Mouse (Mus musculus): ENCODE results near the gene Naa25. TPM values are rescaled to one million over a fixed set of nuclear protein-coding genes. Genes with fewer than 3 reads are reported as not detected.

The Naa25 gene
- polyA plus RNA-seq, 1 experiment, result 27.7 TPM

DNA sequence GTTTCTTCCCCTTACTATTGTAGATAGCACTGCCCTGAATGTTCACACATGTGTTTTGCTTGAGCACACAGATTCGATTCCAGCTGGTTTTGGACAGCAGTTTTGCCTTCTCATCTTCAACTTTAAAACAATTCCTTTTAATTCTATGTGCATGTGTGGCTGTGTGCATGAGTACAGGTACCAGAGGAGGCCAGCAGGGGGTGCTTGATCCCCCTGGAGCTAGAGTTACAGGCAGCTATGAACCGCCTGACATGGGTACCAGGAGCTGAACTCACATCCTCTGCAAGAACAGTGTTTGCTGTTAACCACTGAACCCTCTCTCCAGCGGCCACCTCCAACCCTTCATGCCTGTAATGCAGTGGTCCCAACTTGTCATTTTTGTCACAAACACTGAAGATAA is 50.7 kb downstream of the Naa25 start:
- Histone ChIP-seq H3K27me3 (ENCODE audit: control insufficient read depth, insufficient read depth, low read length) (no peaks in the 10 kb centered on the region), H3K27ac (ENCODE audit: control insufficient read depth, insufficient read depth, low read depth, low read length) (no peak overlapping the region), H3K4me1 (ENCODE audit: control insufficient read depth, insufficient read depth, low read length) (peaks cover 4% of the 10 kb centered on the region), H3K4me3 (ENCODE audit: control insufficient read depth, low read depth, low read length) (no peak overlapping the region), H3K36me3 (ENCODE audit: control insufficient read depth, insufficient read depth, low read length) (no peaks in the 10 kb centered on the region; the same call in 1 of the 2 replicates)
- TF ChIP-seq CTCF (IDR thresholded peaks at IDR 0.05; ENCODE audit: control insufficient read depth, insufficient read depth, insufficient replicate concordance, low read depth, low read length) (no peak), POLR2A (IDR thresholded peaks at IDR 0.05; ENCODE audit: control insufficient read depth, low read depth, low read length) (no peak)

DNA sequence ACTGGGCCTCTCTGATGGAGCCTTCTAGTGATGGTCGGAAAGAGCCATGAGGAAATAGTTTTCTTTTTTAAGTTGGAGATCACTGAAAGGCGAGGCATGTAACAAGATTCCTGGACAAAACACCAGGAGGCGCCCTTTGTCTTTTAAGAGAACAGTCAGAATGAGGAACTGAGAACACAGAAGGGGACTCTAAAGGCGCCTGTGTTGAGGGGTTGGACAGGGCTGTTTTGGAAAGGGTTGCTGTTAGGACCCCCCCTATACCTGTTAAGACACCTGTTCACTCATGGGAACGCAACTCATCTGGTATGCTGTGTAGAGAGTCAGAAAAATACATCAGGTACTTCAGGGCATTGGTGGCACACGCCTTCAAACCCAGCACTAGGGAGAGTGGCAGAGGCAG is 52.2 kb downstream of the Naa25 start:
- Histone ChIP-seq H3K27me3 (ENCODE audit: control insufficient read depth, insufficient read depth, low read length) (no peaks in the 10 kb centered on the region), H3K36me3 (ENCODE audit: control insufficient read depth, insufficient read depth, low read length) (no peaks in the 10 kb centered on the region), H3K4me3 (ENCODE audit: control insufficient read depth, low read depth, low read length) (no peak overlapping the region), H3K27ac (ENCODE audit: control insufficient read depth, insufficient read depth, low read depth, low read length) (no peak overlapping the region), H3K4me1 (ENCODE audit: control insufficient read depth, insufficient read depth, low read length) (peaks cover 9% of the 10 kb centered on the region)
- no peak for TF ChIP-seq POLR2A (IDR thresholded peaks at IDR 0.05; ENCODE audit: control insufficient read depth, low read depth, low read length)
- TF ChIP-seq CTCF (IDR thresholded peaks at IDR 0.05; ENCODE audit: control insufficient read depth, insufficient read depth, insufficient replicate concordance, low read depth, low read length), result no peak

DNA sequence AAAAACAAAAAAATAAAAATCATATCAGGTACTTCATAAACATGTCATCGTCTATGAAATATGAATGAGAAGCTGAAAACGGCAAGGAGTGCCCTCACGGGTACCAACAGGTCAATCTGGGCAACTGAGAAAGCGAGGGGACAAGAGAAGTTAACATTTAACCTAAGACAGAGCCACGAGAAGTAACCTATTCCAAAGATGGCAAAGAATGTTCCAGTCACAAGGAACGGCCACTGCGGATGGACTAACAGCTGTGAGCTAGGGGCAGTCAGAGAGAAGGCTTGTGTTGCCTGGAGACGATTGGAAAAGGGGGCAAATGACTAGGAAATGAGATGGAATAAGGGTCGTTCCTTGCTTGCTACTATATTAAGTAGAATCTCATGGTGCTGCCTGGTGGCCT is 52.7 kb downstream of the Naa25 start:
- peaks cover 9% of the 10 kb centered on the region for H3K4me1 ChIP-seq (ENCODE audit: control insufficient read depth, insufficient read depth, low read length)
- H3K27me3 ChIP-seq (ENCODE audit: control insufficient read depth, insufficient read depth, low read length), result no peaks in the 10 kb centered on the region
- H3K4me3 ChIP-seq (ENCODE audit: control insufficient read depth, low read depth, low read length), result peak overlapping the region; percentile 54
- no peaks in the 10 kb centered on the region for H3K36me3 ChIP-seq (ENCODE audit: control insufficient read depth, insufficient read depth, low read length)
- no peak overlapping the region; the same call in 1 of the 2 replicates for H3K27ac ChIP-seq (ENCODE audit: control insufficient read depth, insufficient read depth, low read depth, low read length)
- TF ChIP-seq POLR2A (IDR thresholded peaks at IDR 0.05; ENCODE audit: control insufficient read depth, low read depth, low read length) (no peak), CTCF (IDR thresholded peaks at IDR 0.05; ENCODE audit: control insufficient read depth, insufficient read depth, insufficient replicate concordance, low read depth, low read length) (no peak)

DNA sequence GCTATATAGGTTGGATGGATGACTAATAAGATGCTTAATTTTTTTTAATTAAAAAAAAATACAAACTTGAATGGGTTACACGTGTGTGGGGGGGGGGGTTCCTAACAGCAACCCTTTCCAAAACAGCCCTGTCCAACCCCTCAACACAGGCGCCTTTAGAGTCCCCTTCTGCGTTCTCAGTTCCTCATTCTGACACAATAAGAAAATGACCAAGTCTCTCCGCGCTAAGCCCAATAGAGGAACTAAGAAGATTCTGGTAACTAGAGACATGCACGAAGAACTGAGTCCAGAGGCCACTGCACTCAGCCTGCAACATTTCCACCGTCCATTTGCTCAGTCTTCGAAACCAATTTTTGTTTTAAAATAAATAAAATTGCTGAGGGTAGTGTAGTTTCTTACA is 53.5 kb downstream of the Naa25 start:
- H3K27ac ChIP-seq (ENCODE audit: control insufficient read depth, insufficient read depth, low read depth, low read length), result peak overlapping the region; percentile 77; the same call in 1 of the 2 replicates
- no peak for TF ChIP-seq POLR2A (IDR thresholded peaks at IDR 0.05; ENCODE audit: control insufficient read depth, low read depth, low read length)
- no peak for TF ChIP-seq CTCF (IDR thresholded peaks at IDR 0.05; ENCODE audit: control insufficient read depth, insufficient read depth, insufficient replicate concordance, low read depth, low read length)

DNA sequence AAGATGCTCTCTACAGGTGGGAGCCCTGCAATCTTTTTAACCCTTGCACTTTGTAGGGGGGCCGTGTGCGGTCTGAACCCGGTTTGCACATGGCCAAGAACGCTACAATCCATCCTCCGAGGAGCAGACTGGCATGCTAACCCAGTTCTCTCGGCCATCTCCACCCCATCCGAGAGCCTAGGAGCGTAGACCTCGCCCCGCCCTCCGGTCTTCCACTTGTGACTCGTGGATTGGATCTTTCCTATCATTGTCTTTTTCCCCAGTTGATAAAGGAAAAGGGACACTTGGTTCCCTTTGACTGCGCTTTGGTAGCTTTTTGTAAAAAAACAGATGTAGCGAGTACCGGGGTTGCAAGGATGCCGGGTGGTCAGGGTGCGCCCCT is 53.9 kb downstream of the Naa25 start, which contains the start of gene Tmem116:
TSS of gene Tmem116 (plus strand) at position 250 of the 382 bp plus-strand sequence.
- no peaks in the 10 kb centered on the region for H3K27me3 ChIP-seq (ENCODE audit: control insufficient read depth, insufficient read depth, low read length)
- H3K36me3 ChIP-seq (ENCODE audit: control insufficient read depth, insufficient read depth, low read length), result no peaks in the 10 kb centered on the region
- H3K4me3 ChIP-seq (ENCODE audit: control insufficient read depth, low read depth, low read length), result peak within 1 kb of the TSS; percentile 95
- peaks cover 9% of the 10 kb centered on the region for H3K4me1 ChIP-seq (ENCODE audit: control insufficient read depth, insufficient read depth, low read length)
- TF ChIP-seq CTCF (IDR thresholded peaks at IDR 0.05; ENCODE audit: control insufficient read depth, insufficient read depth, insufficient replicate concordance, low read depth, low read length) (no peak), POLR2A (IDR thresholded peaks at IDR 0.05; ENCODE audit: control insufficient read depth, low read depth, low read length) (no peak; the same call in 1 of the 2 replicates)
- H3K27ac ChIP-seq (ENCODE audit: control insufficient read depth, insufficient read depth, low read depth, low read length), result peak within 1 kb of the TSS; percentile 97

More for the DNA sequence above, 53.5 kb downstream of the Naa25 start:
- H3K36me3 ChIP-seq (ENCODE audit: control insufficient read depth, insufficient read depth, low read length), result no peaks in the 10 kb centered on the region
- peaks cover 9% of the 10 kb centered on the region for H3K4me1 ChIP-seq (ENCODE audit: control insufficient read depth, insufficient read depth, low read length)
- H3K27me3 ChIP-seq (ENCODE audit: control insufficient read depth, insufficient read depth, low read length), result no peaks in the 10 kb centered on the region
- peak overlapping the region; percentile 85 for H3K4me3 ChIP-seq (ENCODE audit: control insufficient read depth, low read depth, low read length)

DNA sequence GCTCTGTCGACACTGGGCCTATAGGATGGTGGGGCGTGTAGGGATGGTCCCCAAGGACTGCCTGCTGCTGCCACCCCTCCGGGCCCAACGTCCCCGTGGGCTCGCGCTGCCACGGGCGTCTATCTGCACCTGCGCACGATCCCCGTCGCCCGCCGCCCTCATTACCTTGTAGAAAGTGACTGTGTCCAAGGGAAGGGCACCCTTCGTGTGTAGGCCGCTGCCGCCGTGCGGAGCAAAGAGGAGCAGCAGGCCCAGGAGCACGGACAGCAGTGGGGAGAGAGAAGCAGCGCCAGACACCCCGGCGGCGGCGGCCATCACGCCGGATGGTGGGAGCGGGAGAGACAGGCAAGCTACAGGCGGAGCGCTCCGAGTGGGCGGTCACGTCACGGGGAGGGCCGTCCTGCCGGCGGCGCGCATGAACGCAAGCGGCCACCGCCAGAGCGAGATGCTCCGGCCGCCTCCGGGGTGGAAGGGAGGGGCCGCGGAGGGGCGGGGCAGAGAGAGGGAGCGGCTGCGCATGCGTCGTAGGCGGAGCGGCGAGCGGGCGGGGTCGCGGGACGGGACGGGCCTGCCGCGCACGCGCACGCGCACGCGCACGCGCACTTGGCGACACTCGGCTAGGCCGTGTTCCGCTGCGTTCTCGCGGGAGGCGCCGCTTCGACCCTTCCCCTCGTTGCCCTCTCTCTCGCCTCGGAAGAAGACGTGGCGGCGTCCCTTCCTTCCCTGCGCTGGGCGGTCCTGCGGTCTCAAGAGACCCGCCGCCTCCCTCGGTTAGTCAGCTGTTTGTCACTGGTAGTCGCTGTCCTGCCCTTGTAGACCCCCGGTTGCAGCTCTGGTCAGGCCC is 54.5 kb downstream of the Naa25 start, which contains the start of gene Erp29:
TSS of gene Erp29 (minus strand) at position 481 of the 844 bp plus-strand sequence.
- TF ChIP-seq CTCF (IDR thresholded peaks at IDR 0.05; ENCODE audit: control insufficient read depth, insufficient read depth, insufficient replicate concordance, low read depth, low read length) (no peak), POLR2A (IDR thresholded peaks at IDR 0.05; ENCODE audit: control insufficient read depth, low read depth, low read length) (peak; percentile 100)
- peak within 1 kb of the TSS; percentile 97 for H3K27ac ChIP-seq (ENCODE audit: control insufficient read depth, insufficient read depth, low read depth, low read length)
- peak within 1 kb of the TSS; percentile 95 for H3K4me3 ChIP-seq (ENCODE audit: control insufficient read depth, low read depth, low read length)
- no peaks in the 10 kb centered on the region for H3K36me3 ChIP-seq (ENCODE audit: control insufficient read depth, insufficient read depth, low read length)
- peaks cover 9% of the 10 kb centered on the region for H3K4me1 ChIP-seq (ENCODE audit: control insufficient read depth, insufficient read depth, low read length)
- no peaks in the 10 kb centered on the region for H3K27me3 ChIP-seq (ENCODE audit: control insufficient read depth, insufficient read depth, low read length)

DNA sequence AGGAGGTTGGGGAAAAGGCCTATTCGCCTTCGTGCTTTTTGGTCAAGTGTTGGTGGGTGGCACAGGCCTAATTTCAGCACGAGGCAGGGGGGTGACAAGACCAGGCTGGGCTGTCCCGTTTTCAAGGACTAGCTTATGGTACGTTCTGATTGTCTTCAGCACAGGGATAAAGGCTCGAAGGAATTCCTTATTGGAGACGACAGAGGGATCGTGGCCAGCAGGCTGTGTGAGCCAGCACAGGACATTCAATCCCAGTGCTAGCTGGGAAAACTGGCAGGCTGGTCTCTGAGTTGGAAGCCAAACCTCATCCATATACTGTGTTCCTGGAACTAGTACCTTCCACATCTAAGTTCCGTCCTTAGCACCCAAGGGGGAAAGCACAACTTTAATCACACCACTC is 55.2 kb downstream of the Naa25 start:
- Histone ChIP-seq H3K27me3 (ENCODE audit: control insufficient read depth, insufficient read depth, low read length) (no peaks in the 10 kb centered on the region), H3K27ac (ENCODE audit: control insufficient read depth, insufficient read depth, low read depth, low read length) (peak overlapping the region; percentile 97), H3K4me1 (ENCODE audit: control insufficient read depth, insufficient read depth, low read length) (peaks cover 9% of the 10 kb centered on the region), H3K36me3 (ENCODE audit: control insufficient read depth, insufficient read depth, low read length) (no peaks in the 10 kb centered on the region), H3K4me3 (ENCODE audit: control insufficient read depth, low read depth, low read length) (peak overlapping the region; percentile 95)
- TF ChIP-seq CTCF (IDR thresholded peaks at IDR 0.05; ENCODE audit: control insufficient read depth, insufficient read depth, insufficient replicate concordance, low read depth, low read length) (no peak), POLR2A (IDR thresholded peaks at IDR 0.05; ENCODE audit: control insufficient read depth, low read depth, low read length) (no peak)

Data from testis, adult 2 months (tissue).